Mouse (Mus musculus) mesoderm, embryonic 11.5 days (tissue): ENCODE results near the gene H2-T22.

Experiments used
- DNase-seq: peaks from one replicate; pipeline ENCODE4 v3.0.0-alpha.2; 2012; ENCODE audit warnings: low read depth, low spot score

Gene H2-T22

DNA sequence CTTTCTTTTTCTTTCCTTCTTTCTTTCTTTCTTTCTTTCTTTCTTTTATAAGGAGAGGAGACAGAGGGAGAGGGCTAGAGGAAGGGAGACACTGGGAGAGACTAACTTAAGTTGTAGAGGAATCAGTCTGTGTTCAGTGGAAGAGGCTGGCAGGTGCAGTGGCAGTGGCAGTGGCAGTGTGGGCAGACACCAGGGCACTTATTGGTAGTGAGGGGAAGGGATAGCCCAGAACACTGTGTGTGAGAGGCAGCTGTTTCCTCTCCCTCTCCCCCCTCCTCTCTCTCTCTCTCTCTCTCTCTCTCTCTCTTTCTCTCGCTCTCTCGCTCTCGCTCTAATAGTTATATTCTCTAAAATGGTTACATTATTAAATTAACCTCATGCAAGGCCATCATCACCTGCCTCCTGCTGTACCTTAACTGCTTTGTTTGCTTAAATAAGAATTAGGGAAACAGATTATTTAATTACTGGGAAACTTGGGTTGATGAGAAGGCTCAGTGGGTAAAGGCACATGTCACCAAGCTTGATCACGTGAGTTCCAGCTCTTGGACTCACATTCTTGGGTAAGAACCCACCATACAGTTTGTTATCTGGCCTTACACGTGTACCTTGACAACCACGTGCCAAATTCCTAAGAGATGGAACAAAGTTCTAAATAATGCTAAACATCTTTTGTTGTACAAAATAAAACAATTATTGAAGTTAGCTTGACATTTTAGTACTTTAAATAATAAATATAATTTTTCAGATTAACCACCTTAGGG lies 43.8 kb downstream of the H2-T22 start:
- no peak for DNase-seq

DNA sequence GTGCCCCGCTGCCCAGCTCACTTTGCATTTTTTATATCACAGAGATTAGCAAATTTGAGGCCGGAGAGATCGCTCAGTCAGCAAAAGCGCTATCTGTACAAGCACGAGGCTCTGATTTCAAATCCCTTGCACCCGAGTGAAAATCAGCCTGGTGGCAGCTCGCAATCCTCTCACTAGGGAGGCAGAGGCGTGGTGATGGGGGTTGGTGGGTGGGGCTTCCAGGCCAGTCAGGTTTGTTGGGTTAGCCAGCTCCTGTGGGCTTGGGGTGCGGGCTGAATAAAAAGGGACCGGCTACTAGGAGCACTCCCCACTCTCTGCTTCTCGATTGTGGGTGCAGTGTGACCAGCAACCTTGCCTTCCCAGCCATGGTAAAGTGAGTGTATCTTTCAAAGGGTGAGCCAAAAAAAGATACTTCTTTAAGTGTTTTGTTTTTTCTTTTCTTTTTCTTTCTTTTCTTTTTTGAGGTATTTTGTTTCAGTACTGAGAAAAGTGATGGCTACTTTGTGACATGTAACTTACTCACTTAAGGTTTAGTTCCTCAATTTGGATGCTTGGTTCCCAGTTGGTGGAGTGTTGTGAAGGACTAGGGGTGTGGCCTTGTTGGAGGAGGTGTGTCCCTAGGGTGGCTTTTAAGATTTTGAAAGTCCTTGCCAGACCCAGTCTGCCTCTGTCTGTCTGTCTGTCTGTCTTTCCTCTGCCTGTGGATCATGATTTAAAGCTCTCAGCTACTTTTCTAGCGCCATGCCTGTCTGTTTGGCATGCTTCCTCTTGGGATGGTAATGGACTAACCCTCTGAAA lies 44.6 kb downstream of the H2-T22 start:
- DNase-seq, result no peak

DNA sequence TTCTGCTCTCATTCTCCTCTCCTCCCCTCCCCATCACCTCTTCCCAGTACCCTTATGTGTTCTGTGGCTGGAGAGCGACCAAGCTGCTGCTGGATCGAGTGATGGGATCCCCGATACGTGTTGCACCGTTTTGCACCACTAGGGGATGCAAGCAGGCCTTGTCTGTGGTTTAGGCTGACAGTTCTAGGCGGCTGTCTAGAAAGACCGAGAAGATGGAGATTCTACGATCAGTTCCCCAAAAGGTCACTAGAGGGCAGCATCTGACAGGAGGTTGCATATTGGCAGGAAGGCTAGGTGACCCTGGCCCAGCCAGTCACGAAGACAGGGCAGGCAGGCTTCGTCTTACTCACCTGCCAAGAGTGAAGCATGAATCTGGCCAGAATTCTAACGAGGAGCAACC lies 45.6 kb downstream of the H2-T22 start:
- peak; percentile 96 for DNase-seq

DNA sequence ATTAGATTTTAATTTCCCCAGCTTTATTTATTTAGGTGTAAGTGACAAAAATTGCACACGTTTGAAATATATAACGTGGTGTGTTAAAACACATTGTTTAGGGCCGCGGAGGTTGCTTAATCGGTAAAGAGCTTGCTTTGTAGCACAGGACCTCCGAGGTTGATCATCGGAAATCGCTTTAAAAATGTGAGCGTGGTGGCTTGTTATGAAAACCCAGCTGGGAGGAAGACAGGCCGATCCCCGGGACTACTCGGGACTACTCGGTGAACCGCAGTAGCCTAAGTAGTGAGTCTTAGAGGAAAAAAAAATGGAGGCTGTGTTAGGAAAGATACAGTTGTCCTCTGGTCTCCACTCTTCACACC lies 47.7 kb downstream of the H2-T22 start:
- no peak for DNase-seq

DNA sequence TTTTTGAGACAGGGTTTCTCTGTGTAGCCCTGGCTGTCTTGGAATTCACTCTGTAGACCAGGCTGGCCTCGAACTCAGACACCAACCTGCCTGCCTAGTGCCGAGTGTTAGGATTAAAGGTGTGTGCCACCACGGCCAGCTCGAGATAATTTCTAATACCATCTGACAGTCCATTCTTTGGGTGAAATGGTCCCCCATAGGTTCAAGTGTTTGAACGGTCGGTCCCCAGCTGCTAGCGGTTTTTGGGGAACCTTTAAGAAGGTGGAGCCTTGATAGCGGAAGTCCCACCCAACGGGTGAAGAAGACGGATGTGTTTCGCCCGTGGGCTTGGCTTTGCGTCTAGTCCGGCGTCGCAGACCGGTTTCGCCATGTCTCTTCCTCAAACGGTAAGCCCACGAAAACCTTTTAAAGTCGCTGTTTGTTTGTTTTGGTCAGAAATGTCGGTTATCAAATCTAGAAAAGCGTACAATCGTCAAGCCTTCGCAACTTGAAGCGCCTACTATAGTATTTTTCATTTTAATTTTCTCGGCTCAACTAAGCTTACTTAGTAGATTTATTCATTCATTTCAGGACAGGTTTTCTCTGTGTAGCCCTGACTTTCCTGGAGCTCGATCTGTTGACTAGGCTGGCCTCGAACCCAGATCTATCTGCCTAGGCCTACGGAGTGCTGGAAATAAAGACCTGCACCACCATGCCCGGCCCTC lies 48.2 kb downstream of the H2-T22 start:
- peak; percentile 87 for DNase-seq

DNA sequence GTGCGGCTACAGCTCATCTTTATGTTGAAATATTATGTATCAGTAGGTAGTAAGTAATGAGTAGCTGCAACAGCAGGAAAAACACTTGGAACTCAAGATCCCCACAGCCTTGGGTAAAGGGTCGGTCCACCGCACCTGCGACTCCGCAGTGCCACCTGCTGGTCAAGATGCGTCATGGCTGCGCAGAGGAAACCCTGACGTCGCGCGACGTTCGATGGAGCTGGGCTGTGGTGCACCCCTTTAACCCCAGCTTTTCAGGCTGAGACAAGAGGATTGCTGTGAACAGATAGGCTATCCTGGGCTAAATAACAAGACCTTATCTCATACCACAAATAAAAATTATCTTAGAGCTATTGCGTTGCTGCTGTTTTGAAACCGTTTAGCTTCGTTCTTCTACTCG lies 48.9 kb downstream of the H2-T22 start:
- DNase-seq, result peak; percentile 91

DNA sequence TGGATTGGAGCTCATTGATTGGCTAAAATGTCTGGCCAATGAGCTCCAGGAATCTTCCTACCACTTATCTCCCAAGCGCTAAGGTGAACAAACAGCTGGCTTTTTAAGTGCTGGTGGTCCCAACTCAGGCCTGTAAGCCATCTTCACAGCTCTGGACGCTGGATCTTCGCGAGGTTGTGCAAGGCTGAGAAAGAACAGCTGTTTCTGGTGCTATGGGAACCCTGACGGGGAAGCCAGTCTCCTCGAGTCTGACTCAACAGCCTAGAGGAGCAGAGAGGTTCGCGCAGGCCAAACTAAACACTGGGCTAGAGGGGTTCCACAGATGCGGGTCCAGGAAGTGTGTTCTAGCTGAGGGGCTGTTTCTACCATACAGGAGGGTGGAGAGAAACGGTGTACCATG lies 50.8 kb downstream of the H2-T22 start:
- no peak for DNase-seq
